Mouse (Mus musculus) heart, postnatal 0 days (tissue): Measurements from ENCODE around the gene Avpr1a. TPM values are rescaled to one million over a fixed set of nuclear protein-coding genes. Genes with fewer than 3 reads are reported as not detected.

Experiments used
- ATAC-seq: fragments of 200-750 bp; cut with Nextera tagmentation; 2 replicates; pipeline ENCODE4 v1.8.0; 2017; ENCODE audit warnings: low read depth, moderate number of reproducible peaks, moderate library complexity; ENCODE audit not compliant: insufficient read depth
- DNase-seq: peaks from one replicate; pipeline ENCODE4 v3.0.0-alpha.2; 2016; ENCODE audit warnings: low spot score
- H3K27ac ChIP-seq: fragments of 300-500 bp; sonication (generic); 2 replicates; pipeline ENCODE4 v1.5.1; 2014; ENCODE audit warnings: low read depth, mild to moderate bottlenecking
- H3K27me3 ChIP-seq: fragments of 300-500 bp; sonication (generic); 2 replicates; pipeline ENCODE4 v1.6.1; 2014; ENCODE audit warnings: low read length, mixed read lengths; ENCODE audit not compliant: control insufficient read depth, insufficient read depth
- H3K36me3 ChIP-seq: fragments of 300-500 bp; sonication (generic); replicated peaks from 2 replicates; pipeline ENCODE4 v1.6.1; 2014; ENCODE audit warnings: low read length, mixed read lengths; ENCODE audit not compliant: control insufficient read depth, insufficient read depth
- H3K4me1 ChIP-seq: fragments of 300-500 bp; sonication (generic); 2 replicates; pipeline ENCODE4 v1.6.1; 2014; ENCODE audit warnings: antibody characterized with exemption; ENCODE audit not compliant: control insufficient read depth, insufficient read depth
- H3K4me2 ChIP-seq: fragments of 300-500 bp; sonication (generic); 2 replicates; pipeline ENCODE4 v1.6.1; 2014; ENCODE audit warnings: low read depth, mild to moderate bottlenecking, low read length, moderate library complexity
- H3K4me3 ChIP-seq: fragments of 300-500 bp; sonication (generic); 2 replicates; pipeline ENCODE4 v1.5.1; 2014; ENCODE audit warnings: low read depth, low read length
- H3K9ac ChIP-seq: fragments of 300-500 bp; sonication (generic); replicated peaks from 2 replicates; pipeline ENCODE4 v1.6.1; 2014; ENCODE audit warnings: low read depth, low read length, mixed read lengths
- H3K9me3 ChIP-seq: fragments of 300-500 bp; sonication (generic); replicated peaks from 2 replicates; pipeline ENCODE4 v1.6.1; 2016; ENCODE audit warnings: low read length; ENCODE audit not compliant: control insufficient read depth
- CTCF ChIP-seq: IDR thresholded peaks from 2 replicates; pipeline ENCODE4 v1.5.1; 2016; ENCODE audit warnings: antibody characterized with exemption, control low read depth, low read depth
- EP300 ChIP-seq: IDR thresholded peaks from 2 replicates; pipeline ENCODE4 v1.6.1; 2016; ENCODE audit warnings: antibody characterized with exemption, low read depth
- WGBS: fragments of 180-500 bp; shearing (Covaris S2); extraction: QIAGEN DNeasy Blood & Tissue Kit; methylation state at CpG from one replicate; pipeline ENCODE4 v1.1.7; 2014; 5-methylcytosine and 5-hydroxymethylcytosine counted together
- polyA plus RNA-seq: library from polyadenylated mRNA; unstranded; fragments of >200 nt; fragmentation: Nextera tagmentation; extraction: Ambion mirVana; gene quantifications from 2 replicates; pipeline ENCODE4 v1.2.1, GENCODE M21; 2015
- total RNA-seq: library from RNA; depleted of rRNA; stranded (reverse); fragments of >200 nt; gene quantifications from 2 replicates; pipeline ENCODE4 v1.2.3, GENCODE M21; 2014; ENCODE audit warnings: low replicate concordance; rRNA removed

Gene Avpr1a
- total and polyA plus RNA-seq, 2 experiments from 2014 or later = 0.16 to 1.3 TPM

GRCm38 (mm10) chr10:122455793-122456192, 7.5 kb downstream of the Avpr1a start:
- DNase-seq (no peak), ATAC-seq (no peak)
- TF ChIP-seq CTCF (no peak), EP300 (no peak)
- Histone ChIP-seq H3K27ac (no peak overlapping the region), H3K4me3 (no peak overlapping the region), H3K9ac (no peak overlapping the region), H3K4me2 (no peak overlapping the region), H3K9me3 (no peaks in the 10 kb centered on the region), H3K27me3 (peaks cover 4% of the 10 kb centered on the region), H3K36me3 (no peaks in the 10 kb centered on the region), H3K4me1 (peaks cover 4% of the 10 kb centered on the region; the same call in 1 of the 2 replicates)
- WGBS = 90% methylated on average over 11 of the region's 11 CpGs

GRCm38 (mm10) chr10:122476846-122477245, 28.5 kb downstream of the Avpr1a start:
- Histone ChIP-seq H3K27me3 (no peaks in the 10 kb centered on the region), H3K36me3 (no peaks in the 10 kb centered on the region), H3K27ac (no peak overlapping the region), H3K4me3 (no peak overlapping the region), H3K9me3 (no peaks in the 10 kb centered on the region), H3K4me2 (no peak overlapping the region), H3K9ac (no peak overlapping the region), H3K4me1 (no peaks in the 10 kb centered on the region)
- 85% methylated on average over 5 of the region's 5 CpGs for WGBS
- TF ChIP-seq EP300 = no peak
- no peak for TF ChIP-seq CTCF
- no peak for DNase-seq
- ATAC-seq = no peak

DNA sequence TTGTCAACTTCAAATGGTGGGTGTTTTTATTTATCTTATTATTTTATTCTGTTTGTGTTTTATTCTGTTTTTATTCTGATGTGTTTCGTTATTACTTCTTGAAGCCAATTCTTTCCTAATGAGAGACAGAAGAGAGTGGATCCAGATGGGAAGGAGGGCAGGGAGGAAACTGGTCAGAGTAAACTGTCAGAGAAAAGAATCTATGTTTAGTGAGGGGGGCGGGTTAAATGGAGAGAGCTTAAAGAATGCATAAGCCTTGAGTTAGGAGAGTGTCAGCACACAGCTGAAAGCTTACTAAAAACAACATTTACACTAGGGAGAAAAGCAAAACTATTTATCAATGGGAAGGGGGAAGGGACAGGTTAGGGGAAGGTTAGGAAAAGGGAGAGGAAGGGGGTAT, 50.3 kb downstream of the Avpr1a start:
- DNase-seq (no peak), ATAC-seq (no peak)
- Histone ChIP-seq H3K4me2 (no peak overlapping the region), H3K9ac (no peak overlapping the region), H3K4me3 (no peak overlapping the region), H3K27me3 (no peaks in the 10 kb centered on the region), H3K4me1 (no peaks in the 10 kb centered on the region), H3K36me3 (no peaks in the 10 kb centered on the region), H3K27ac (no peak overlapping the region), H3K9me3 (no peaks in the 10 kb centered on the region)
- TF ChIP-seq CTCF (no peak), EP300 (no peak)
- WGBS = 51% methylated on average over 2 of the region's 2 CpGs

DNA sequence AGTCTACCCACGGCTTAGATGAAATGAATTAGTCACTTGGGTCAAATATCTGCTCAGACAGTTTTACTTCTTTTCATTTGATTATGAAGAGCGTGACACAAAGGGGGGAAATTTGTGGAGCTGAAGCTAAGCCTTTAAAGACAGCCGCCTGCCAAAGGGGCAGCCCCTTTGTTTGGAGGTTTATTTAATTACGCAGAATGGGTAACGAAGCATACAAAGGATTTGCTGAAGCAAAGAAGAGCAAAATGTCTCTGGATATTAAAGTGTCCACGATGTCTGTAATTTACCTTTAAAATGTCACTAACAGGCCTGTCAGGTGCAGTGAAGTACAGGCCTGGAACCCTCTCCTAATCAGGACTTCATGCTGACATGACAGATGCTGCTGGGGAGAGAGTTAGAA, 51.0 kb downstream of the Avpr1a start:
- 84% methylated on average over 6 of the region's 6 CpGs for WGBS
- Histone ChIP-seq H3K9me3 (no peaks in the 10 kb centered on the region), H3K4me1 (no peaks in the 10 kb centered on the region), H3K27ac (no peak overlapping the region), H3K4me2 (no peak overlapping the region), H3K36me3 (no peaks in the 10 kb centered on the region), H3K27me3 (no peaks in the 10 kb centered on the region), H3K9ac (no peak overlapping the region), H3K4me3 (no peak overlapping the region)
- TF ChIP-seq CTCF (no peak), EP300 (no peak)
- DNase-seq (no peak), ATAC-seq (no peak)

Other genes starting within 250 kb of the Avpr1a start
- 6.1 and 20.9 TPM in 2 replicates for gene Ppm1h, start 230.3 kb downstream of the Avpr1a start, total RNA-seq
- 4.4 and 4.9 TPM in 2 replicates for gene Ppm1h, start 230.3 kb downstream of the Avpr1a start, polyA plus RNA-seq